Mouse (Mus musculus): ENCODE measurements around the gene H2afx. TPM values are rescaled to one million over a fixed set of nuclear protein-coding genes. Genes with fewer than 3 reads are reported as not detected.

The H2afx gene
- 109 and 111 TPM in 2 replicates for total RNA-seq (2015)
- total RNA-seq (2017) = 270 and 329 TPM in 2 replicates

DNA sequence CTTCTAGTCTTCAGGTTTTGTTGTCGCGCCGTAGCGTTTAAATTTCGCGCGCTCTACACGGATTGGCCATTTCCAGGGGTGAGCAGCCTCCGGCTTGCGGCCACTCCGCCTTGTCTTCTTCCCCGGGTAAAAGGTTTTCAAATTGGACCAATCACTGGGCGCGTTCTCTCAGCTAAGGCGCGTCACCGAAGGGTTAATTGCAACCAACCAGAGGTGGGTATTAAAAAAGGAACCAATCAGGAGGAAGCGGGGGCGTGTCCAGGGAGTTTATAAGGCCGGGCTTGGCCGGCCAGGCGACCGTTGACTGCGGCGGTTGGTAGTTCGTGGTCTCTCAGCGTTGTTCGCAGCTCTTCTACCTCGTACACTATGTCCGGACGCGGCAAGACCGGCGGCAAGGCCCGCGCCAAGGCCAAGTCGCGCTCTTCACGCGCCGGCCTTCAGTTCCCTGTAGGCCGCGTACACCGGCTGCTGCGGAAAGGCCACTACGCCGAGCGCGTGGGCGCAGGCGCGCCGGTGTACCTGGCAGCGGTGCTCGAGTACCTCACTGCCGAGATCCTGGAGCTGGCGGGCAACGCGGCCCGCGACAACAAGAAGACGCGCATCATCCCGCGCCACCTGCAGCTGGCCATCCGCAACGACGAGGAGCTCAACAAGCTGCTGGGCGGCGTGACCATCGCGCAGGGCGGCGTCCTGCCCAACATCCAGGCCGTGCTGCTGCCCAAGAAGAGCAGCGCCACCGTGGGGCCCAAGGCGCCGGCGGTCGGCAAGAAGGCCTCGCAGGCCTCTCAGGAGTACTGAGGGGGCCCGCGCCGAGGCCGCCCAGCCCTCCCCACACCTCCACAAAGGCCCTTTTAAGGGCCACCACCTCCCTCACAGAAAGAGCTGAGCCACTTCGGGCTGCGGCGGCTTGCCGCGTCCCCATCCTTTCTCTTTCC lies at the start of gene H2afx:
H2afx (plus strand) TSS at position 299 of the 935 bp plus-strand sequence.
- ATAC-seq (replicated peaks; ENCODE audit: poor library complexity) = peak; percentile 86

DNA sequence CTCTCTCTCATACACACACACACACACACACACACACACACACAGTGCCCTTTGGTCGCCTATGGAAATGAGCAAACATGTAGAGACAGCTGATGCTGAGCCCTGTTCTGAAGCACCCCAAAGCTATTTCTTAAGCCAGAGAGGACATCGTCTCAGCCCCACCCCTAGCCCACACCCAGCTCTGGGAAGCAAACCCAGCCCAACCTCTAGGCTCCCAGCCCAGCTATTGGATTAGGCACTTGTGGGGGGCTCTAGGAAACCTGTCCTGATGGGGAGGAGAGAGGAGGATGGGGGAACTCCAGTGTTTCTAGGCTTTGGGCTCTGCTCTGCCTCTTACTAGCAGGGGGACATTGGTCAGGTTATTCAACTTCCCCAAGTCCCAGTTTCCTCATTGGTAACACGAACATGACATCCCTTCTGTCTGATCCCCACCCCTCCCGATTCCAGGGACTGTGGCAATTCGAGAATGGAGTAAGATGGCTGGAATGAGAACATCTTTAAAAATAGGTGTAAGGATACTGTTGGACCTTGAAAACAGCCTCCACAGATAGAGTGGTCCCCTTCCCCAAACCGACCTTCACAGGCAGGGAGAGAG lies 48.1 kb upstream of the H2afx start:
- 0 out of 2 replicates have a peak, but pooled peaks have one; percentile 19 for ATAC-seq (replicated peaks; ENCODE audit: poor library complexity)

DNA sequence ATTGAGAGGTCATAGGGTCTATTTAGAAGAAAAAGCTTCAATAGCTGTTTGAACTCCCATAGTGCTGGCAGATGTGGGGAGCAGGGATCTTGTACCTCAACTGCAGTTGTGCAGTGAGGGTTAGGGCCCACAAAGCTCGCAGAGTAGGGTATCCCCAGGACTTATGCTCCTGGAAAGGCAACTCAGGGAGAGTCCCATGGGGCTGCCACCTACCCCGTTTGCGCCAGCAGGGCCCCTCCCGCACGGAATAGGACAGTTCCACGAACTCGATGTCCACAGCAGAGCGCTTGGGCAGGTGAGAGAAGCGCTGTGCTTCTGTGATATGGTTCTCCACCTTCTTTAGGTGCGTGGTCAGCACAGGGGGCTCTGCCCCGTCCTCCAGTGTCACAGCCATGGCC lies 47.5 kb upstream of the H2afx start:
- no peak for ATAC-seq (replicated peaks; ENCODE audit: poor library complexity)

DNA sequence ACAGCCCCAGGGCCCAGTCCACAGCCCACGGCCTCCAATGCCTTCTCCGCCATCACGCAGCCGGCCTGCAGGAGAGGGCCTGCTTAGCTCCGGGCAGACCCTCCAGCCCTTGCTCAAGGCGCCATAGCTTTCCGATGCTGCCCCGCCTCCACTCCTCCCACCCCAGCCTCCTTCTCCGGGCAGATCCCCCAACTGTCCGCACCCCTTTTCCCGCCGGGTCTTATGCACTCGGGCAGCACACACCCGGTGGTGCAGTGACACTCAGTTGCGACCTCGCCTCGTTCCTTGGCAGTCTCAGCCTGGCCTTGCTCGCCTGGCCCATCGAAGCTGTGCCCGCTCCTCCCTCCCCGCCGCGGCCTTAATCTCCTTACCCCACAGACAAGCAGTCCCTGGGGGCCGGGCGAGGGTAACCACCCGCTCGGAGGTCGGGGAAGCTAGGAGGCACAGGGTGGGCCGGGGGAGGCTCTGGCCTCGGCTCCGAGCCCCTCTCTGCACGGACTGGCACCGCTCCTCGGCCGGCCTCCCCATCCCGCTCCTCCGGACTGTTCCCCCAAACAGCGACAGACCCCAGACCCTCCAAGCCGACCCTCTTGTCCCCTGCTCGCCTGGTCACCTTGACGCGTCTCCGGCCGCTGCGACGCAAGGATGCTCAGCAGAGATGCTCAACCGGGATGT lies 47.0 kb upstream of the H2afx start:
- peak; percentile 29 for ATAC-seq (replicated peaks; ENCODE audit: poor library complexity)

DNA sequence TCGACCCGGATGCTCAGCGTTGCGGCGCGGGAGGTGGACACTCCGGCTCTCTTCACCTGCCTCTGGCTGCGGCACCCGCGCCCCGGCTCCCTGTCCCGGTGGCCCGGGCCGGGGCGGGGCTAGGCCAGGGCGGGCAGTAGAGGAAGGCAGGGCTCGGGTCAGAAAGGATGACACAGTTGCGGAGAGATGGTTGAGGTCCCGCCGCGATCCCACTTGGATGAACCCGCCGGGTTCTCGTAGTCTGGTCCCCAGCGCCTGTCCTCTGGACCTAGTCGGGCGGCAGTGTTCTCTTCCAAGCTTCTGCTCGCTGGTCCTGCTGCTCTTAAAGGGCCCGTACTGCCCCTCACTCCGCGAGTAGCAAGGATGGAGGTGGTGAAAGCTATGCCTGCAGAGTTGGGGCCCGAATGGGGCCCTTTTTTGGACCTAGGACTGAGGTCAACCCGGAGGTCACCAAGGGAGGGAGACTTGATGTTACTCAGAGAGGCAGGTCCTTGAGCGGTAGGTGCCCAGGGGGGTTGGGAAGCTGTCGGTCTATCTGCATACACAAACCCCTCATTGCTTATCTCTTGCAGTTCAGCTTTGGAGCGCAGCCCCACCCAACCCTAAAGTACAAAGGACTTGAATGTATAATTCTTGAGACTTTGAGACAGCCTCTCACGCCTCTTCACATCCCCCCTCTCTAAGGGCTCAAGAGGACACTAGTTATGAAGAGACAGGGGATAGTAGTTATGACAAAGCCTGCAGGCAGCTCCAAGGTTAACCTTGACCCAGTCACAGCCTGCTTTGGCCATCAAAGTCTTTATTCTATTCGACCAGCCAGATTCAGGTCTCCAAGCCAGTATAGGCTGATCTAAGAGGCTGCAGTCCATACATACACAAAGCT lies 46.2 kb upstream of the H2afx start, which contains the start of gene Abcg4:
Abcg4 (minus strand) TSS at position 540 of the 883 bp plus-strand sequence.
- ATAC-seq (replicated peaks; ENCODE audit: poor library complexity) = peak; percentile 78

DNA sequence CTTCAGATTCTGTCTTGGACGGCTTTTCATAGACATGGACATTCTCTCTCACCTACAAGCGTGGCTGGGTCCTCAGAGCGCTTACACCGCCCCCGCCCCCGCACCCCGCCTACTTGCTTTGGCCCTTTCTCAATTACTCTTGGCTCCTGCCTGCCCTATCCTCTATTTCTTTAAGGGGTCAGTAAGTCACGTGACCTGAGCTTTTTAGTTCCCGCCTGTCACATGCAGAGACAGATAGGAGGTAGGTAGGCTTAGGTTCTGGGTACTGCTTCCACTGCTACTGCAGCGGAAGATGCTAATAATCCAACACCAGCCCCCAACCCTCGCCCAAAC lies 45.6 kb upstream of the H2afx start:
- peak; percentile 8 for ATAC-seq (replicated peaks; ENCODE audit: poor library complexity)

DNA sequence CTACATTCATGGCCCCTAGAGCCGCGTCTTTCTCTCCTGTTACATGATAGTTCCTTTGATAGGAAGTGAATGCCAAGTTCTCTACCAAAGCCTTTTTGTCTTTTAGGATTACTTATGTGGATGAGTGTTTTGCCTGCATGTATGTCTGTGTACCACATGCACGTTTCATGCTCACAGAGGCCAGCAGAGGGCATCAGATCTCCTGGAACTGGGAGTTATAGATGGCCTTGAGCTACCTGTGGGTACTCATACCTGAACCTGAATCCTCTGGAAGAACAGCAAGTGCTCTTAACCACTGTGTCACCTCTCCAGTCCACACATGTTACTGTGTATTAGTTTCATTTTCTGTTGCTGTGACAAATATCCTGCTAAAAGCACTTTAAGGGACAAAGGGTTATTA lies 42.0 kb upstream of the H2afx start:
- no peak for ATAC-seq (replicated peaks; ENCODE audit: poor library complexity)

DNA sequence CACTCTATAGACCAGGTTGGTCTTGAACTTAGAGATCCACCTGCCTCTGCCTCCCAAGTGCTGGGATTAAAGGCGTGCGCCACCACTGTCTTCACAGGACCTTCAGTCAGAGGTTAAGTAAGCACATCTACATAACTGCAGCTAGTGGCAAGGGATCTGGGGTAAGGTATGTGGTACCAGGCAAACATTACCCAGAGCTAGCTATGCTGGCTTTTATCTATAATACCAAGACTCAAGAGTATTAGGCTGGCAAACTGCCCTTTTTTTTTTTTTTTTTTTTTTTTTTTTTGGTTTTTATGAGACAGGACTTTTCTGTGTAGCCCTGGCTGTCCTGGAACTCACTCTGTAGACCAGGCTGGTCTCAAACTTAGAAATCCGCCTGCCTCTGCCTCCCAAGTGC lies 34.5 kb upstream of the H2afx start:
- ATAC-seq (replicated peaks; ENCODE audit: poor library complexity) = peak; percentile 86

DNA sequence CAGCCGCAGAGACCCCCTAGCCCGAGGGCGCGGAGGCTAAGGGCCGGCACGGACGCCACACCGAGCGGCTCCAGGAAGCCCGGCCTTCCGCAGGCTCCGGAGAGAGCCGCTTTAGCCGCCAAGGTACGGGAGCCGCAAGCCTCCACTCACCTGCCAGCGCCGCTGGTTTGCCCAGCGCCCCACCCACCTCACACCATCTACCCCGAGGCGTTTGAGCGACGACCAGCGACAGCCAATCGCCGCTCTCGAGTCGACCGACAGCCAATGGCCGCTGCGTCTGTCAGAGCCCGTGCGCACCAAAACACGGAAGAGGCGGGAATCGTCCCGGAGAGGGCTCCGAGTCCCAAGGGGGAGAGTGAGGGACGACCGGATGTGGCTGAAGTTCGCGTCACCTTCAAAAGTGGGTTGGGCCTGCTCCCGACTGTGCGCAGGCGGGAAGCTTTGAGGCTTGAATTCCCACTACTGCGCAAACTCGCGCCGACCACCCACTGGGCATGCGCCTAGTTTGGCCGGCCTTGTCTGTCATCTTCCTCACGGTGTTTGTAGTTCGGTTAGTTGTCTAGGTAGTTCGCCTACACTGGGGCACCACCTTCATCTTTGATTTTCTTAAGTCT lies 28.9 kb upstream of the H2afx start, which contains the start of gene Hinfp:
Hinfp (minus strand) TSS at position 206 of the 614 bp plus-strand sequence.
- peak; percentile 99 for ATAC-seq (replicated peaks; ENCODE audit: poor library complexity)

DNA sequence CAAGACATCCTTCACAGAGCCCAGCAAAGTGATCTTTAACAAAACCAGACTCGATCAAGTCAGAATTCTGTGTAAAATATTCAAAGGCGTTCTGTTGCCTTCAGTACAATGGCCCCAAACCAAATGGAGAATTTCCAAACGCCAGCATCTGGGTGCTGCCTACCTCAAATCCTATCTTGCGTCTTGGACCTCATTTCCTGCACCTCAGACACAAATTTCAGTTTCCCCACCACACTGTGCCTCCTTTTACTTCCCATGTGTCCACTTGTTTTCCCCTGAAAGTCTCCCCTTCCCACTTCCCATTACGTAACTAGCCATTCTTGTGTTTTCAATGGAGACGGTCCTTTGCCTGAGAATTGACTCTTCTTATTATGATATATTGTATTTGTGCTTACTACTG lies 28.0 kb upstream of the H2afx start:
- ATAC-seq (replicated peaks; ENCODE audit: poor library complexity) = no peak

DNA sequence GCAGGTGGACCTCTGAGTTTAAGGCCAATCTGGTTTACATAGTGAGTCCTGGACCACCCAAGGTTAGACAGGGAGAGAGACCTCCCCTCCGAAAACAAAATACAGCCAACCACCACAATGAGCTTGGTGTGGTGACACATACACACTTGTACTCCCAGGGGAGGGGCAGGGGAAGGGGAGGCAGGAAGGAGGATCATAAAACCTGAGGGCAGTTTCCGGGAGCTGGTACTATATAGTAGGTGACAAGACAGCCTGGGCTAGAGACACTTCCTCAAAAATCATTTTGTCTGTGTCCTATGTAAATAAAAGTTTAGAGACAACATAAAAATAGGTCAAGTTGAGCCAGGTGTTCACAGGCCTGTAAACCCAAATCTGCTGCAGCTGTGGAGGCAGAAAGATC lies 27.2 kb upstream of the H2afx start:
- no peak for ATAC-seq (replicated peaks; ENCODE audit: poor library complexity)

DNA sequence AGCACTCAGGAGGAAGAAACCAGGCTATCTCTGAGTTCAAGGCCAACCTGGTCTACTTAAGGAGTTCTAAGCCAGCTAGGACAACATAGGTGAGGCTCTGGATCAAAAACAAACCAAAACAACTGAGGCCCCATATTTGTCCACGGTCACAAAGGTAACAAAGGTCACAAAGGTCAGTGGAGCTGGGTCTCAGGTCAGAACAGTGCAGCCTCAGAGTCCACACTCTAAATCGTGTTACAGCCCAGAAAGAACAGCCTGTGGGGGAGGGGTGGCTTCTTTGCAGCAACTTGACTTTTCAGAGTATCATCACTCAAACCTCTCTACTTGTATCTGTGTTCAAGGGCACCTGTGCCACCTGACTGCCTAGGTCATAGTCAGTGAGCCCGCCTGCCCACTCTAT lies 24.7 kb upstream of the H2afx start:
- no peak for ATAC-seq (replicated peaks; ENCODE audit: poor library complexity)

DNA sequence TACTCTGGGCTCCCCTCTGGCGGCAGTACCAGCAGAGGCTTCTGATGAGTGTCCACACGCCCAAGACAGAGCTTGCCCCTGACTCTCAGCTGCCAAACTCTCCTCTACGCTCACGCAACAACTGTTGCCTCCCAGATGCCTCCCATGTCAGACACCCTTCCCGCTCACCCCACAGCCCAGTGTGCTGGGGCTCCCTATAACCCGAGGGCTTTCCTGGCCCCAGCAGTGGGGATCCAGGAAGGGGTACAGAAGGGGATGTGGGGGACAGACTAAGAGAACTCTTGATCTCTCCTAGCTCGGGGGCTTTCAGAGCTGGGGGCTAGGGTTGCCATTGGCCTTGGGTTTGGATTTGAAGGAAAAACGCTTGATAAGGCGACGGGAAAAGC lies 23.8 kb upstream of the H2afx start:
- ATAC-seq (replicated peaks; ENCODE audit: poor library complexity) = no peak

DNA sequence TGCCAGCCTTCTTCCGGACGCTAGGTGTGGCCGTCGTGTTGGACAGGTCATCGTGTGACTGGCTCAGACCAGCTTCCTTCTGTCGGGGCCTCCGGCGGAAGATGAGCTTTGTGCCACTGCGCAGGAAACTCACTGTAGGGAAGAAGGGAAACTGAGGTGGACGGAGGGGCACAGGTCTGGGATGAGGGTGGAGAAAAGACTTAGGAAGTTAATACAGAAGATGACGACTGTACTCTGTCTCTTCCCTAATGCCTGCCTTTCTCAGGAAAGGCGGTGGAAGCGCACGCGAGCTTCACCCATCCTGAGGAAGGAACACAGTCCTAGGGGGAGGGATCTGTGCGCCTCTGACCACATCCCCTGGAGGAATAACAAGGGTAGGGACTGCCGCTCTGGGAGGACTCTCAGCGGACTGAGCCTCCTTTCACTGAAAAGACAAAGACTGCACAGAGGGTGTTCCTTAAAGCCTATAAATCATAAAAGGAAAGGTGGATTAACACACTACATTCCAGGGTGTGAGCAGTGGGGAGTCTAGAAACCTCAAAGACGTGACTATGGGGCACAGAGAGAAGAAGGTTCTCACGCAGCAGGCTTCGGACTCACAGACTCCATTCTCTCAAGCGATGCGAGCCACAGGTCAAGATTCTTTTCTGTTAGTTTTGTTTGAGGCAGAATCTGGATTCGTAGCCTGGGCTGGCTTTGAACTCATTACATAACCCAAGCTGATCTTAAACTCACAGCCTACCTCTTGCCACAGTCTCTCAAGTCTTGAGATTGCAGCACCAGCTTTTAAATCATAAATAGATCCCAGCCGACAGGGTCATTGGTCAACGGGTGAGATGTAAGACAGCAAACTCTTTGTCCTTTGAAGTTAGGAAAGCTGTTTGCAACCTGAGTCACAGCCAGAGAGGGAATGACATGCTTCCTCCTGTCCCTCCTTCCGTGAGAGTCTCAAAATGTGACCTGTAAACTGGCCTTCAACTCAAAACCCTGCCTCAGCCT lies 23.1 kb upstream of the H2afx start:
- ATAC-seq (replicated peaks; ENCODE audit: poor library complexity) = 0 out of 2 replicates have a peak, but pooled peaks have one; percentile 23

DNA sequence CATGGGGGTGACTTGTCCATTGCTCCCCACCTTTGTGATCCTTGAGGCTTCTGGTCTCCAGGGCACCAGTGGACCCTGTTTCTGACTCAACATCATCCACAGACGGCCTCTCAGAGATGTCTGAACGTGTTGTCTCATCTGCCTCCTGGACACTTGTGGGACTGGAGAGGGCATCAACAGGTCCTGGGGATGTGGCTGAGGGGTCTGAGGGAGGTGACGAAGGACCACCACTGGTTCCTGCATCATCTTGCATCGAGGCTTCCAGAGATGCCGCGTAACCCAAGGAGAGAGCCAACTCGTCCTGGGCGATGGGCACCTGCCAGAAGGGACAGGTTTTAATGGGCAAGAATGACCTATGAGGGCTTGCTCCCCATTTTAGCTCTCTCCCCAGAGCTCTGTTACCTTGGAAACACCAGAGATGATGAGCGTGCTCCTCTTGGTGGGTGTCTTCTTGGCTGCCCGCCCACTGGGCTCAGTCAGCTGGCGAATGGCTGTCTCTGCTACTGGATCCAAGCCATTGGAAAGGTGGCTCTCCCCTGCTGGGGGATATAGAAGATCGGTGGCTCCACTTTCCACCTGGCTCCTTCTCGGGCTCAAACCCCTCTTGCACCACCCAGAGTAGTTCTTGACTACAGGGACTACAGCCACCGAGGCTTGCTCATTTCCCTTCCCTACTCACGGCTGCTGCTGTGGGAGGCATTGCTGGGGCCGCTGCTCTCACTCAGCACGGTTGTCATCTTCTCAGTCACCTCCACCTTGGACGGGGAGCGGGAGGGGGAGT lies 20.8 kb upstream of the H2afx start:
- ATAC-seq (replicated peaks; ENCODE audit: poor library complexity) = no peak

DNA sequence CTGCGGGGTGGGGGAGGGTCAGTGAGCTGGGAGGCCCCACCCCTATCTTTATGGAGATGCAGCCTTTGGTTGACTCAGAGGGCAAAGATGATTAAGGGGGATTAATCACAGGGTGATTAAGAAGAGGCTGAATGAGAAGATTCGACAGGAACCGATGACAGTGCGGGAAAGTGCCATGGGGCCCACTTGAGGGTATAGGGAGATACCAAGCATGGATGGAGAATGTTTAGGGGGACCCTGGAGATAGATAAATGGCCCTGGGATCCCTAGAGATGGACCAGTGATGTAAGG lies 20.3 kb upstream of the H2afx start:
- ATAC-seq (replicated peaks; ENCODE audit: poor library complexity) = no peak

DNA sequence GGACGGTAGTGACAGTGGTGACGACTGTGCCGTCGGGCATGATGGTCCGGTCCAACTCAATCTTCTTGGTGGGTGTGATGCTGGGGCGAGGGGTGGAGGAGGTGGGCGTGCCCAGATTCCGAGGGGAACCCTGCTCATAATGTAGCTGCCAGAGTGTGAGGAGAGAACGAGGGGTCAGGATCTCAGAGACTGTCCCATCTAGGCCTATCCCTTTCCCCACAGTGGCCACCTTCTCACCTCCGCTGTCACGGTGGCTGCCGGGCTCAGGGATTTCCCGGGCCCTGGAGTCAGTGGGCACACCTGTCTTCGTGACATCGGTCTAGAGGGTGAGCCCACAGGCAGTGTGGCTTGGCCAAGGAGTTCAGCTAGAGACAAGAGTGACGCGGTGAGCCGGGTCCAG lies 19.6 kb upstream of the H2afx start:
- no peak for ATAC-seq (replicated peaks; ENCODE audit: poor library complexity)

DNA sequence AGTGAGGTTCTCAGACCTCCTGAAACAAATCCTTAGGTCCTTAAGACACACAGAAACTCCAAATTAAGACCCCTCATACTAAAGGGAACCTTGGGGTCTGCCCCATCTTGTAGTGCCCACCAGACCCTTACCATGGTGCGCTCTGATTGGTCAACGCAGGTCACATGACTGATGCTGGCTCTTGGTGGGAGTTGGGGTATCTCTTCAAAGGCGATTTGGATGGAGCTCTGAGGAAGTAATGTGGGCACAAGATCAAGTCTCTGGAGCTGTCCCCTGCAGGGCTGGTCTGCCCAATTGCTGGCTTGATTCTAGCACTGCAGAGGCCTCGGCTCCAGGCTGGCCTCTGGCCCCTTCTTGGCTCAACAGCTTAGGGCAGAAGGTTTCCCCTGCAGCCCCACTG lies 17.0 kb upstream of the H2afx start:
- no peak for ATAC-seq (replicated peaks; ENCODE audit: poor library complexity)
